Mouse (Mus musculus) skeletal muscle tissue, adult 2 months (tissue): ENCODE measurements at regions not wholly inside any gene's neighbourhood (a gene's known extent, or its start where the extent isn't known, plus 50 kb on each side); places are given as distances from the start of the nearest gene placed in this dataset.
"Not testable (repeated sequence)": the region's sequence is repeated elsewhere in the genome, so short reads cannot be mapped to it uniquely, and the experiment has no call there.

Experiments
- DNase-seq: peaks from one replicate; pipeline ENCODE4 v3.0.0-alpha.2; 2012; ENCODE audit warnings: low read depth, low spot score

DNA sequence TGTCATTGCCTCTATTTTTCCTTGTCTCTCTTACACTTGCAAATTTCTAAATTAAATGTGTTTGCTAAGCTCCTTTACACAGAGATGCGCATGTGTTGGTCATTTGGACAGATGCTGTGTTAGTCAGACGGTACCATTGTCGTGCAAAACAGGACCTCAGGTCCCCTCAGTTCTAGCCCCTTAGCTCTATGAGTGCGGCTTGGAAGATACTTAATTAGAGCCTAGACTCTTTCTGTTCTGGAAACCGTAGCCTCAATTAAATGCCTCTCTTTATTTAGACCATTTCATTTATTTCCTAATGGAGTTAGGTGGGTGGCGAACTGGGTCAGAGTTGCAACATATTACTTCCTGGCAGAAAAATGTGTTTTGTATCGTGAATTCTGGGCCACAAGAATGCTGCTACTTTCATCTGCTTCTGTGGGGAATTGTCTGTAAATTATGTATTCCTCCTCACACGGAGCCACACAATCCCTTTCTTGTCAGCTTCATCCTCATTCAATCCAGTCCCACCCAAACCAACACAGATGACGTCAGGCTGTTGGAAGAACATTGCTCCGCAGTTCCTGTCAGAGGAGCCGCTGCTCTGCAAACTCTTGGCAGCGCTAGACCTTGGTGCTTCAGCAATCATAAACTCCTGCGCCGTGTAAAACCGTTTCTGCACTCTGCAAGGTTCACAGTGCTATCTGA is 345.4 kb upstream of the Nova1 start:
- peak; percentile 82 for DNase-seq

DNA sequence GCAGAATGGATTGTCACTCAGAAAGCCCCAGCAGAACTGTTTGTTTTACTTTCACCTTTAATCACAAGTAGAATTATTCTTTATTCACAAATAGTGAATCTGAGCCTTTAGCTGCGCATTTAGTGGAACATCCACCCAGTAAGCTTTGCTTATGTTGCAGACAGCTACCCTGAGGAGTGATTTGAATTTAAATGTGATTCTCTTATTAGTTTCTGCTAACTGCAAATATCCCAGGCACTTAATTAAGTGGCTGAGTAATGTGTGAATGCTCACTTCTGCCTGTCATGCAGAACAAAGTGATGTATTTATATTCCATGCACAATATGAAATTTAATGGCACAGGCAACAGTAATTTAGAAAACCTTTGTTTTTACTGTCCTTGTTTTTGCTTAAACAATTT is 344.4 kb upstream of the Nova1 start:
- DNase-seq, result no peak

DNA sequence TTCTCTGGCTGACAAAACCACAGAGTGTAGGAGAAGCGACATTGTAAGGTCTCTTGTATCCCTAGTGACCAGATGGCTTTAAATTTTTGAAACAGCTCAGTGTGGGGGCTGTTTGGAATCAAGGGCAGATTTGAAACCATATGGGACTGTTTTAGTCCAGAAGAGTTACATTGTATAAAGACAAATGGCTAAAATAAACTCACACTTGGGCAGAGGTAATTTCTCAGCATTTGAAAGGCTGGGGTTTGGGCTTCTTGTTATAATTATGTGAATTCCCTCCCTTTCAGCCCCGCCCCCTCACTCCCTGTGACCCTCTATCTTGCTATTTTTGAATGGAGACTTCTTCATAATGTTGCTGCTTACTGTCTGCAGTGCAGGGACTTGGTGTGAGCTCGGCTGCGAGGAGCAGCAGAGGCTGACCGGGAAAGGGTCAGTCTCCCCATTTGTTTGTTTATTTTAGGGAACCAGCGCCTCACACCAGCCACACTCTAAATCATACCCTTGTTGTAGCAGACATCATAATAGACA is 344.0 kb upstream of the Nova1 start:
- DNase-seq, result no peak

DNA sequence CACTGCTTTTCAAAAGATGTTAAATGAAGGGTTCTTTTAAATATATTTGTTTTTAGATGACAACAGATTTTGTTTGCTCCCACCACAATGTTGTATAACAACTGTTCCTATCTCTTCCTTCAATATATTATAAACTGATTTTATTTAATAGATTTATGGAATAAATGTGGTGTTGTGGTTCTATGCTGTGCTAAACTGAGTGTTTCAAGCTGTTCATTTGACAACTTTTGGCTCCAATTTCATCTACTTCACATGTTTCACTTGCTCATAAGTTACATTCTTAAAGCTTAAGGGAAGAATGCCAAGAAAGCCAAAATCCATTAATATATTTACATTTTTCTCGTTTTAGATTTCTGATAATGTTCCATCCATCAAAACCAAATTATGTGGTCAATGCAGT is 341.9 kb upstream of the Nova1 start:
- no peak for DNase-seq

DNA sequence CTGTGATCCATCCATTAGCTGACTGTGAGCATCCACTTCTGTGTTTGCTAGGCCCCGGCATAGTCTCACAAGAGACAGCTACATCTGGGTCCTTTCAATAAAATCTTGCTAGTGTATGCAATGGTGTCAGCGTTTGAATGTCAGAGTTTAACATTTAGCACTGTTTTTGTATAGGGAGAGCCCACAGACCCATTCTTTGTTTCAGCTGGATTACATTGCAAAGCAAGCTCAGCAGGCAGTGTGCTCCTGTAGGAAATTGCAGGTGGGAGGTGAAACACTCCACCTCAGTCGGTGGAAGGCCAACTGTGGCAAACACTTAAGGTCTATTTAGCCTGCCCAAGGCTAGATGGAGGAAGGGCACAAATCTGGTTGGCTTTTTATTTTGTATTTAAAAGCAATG is 337.2 kb upstream of the Nova1 start:
- not testable (repeated sequence) for DNase-seq

DNA sequence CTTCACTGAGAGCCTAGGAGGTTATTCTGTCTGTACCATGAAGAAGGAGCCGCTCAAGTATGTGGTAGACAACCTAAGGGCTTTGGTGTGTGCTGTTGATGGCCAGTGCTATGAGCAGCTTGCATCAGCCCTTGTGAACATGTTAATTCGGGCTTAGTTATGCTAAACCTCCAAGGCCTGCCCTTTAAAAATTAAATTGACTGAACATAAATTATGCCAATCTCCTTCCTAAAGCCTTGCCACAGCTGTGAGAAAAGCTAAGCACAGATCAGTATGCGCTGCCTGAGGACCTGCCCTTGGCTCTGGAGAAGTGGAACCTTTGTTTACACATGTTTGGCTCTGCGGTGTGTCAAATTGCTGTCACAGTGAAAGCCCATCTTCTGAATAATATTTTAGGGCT is 321.9 kb upstream of the Nova1 start:
- no peak for DNase-seq

DNA sequence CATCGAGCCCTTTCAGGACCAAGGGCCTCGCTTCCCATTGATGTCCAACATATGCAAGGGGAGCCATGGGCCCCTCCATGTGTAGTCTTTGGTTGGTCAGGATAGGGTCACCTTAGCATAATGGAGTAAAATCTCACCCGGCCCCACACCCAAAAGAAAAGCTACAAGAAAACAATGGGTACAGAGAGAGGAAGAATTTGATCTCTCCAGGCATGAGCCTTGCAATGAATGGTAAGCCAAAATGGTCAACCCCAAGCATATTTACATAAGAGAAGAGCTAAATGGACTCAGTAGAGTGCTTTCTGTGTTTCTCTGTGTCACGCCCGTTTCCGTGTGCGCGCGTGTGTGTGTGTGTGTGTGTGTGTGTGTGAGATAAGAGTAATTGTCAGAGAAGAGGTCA is 311.1 kb upstream of the Nova1 start:
- DNase-seq, result no peak

DNA sequence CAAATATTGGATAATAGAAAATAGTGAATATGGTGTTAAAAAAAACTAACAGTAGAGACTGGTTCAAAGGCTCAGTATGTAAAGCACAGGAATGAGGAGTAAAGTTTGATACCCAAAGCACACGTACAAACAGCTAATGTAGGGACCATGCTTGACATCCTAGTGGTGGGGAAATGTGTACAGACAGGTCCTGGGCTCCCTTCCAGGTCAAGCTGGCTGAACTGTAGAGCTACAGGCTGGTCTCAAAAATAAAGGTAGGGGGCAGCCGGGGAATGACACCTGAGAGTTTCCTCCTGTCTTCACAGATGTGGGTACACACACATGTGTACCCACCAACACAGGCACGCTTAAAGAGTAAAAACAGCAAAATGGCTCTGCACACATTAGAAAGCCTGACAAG is 309.9 kb upstream of the Nova1 start:
- no peak for DNase-seq

DNA sequence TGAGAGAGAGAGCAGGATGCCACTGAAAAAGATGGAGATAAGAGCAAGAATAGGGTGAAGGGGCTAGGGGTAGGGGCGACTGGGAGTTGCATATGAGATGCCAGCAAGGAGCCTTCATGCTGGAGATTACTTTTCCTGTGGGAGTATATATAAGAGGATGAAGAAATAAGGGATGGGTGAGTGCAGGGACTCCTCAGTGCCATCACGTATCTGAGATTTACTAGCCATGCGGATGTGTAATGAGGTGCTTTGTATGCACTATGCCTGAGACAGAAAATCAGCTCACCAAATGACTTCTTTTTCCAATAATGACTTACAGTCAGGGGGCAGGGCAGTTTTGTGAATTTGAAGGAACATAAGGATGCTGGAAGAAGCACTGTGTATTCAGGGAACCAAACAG is 302.7 kb upstream of the Nova1 start:
- no peak for DNase-seq

DNA sequence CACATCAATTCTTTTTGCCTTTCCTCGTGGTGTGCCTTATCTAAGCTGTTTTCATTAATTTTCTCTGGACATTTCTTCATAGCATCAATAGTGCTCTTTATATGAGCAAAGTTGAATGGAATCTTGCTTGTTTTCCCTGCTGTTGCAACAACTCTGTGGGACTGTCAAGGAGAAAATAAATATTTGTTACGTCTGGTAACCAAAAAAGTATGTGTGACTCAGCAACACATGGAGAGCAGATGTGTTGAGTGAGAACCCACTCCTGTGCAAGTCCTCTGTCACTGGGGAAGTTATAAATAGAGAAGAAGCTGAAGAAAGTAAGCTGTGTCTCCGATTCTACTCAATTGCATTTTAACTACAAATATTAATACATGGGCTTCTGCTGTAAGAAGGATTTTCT is 298.8 kb upstream of the Nova1 start:
- peak; percentile 83 for DNase-seq

DNA sequence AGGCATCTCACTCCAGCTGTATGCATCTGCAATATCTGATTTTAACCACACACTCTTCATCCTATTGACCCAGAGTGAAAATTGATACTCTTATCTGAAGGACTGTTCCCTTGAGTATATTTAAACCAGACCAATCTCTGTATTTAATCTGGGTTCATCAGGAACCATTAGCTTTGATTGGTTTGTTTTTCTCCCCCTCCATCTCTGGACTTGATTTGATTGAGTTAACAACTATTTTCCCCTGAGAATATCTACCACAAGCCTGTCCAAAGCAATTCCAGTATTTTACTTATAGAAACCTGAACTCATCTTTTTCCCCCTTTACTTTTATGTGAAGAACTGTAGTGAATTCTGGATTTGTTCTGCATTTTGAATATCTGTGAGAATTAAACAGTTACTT is 270.5 kb upstream of the Nova1 start:
- no peak for DNase-seq

DNA sequence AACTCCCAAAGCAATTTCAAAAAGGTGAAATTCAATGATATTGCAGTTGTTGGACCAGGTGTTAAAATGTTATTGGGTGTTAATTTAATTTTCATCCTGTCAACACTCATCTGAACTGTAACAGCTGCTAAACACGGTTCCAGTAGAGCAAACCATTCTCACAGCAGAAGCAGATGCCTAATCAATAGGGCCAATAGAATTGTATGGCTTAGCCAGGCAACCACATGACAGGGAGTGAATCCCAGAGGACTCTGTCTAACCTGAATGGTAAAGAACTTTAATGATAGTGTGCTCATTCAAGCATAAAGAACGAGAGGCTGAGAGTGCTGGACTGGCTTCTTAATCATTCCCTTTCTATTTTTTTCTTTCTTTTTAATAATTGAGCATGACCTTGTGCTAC is 256.2 kb upstream of the Nova1 start:
- DNase-seq, result no peak

DNA sequence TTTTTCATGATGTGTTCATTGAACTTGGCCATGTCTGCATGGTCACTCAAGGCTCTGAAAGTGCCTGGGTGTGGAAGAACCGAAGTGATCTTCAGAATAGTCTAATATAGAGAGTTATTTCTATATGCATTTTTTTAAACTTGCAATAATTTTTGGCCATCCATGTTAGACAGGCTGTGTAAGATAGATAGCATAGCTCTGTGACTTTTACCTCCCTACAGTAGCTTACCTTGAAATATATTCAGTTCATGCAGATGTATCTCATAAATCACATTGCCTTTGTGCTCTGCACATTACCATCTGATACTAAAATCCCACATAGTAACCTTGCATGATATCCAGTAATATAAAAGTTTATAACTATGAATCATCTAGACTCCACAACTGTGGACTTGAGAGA is 233.7 kb upstream of the Nova1 start:
- no peak for DNase-seq

DNA sequence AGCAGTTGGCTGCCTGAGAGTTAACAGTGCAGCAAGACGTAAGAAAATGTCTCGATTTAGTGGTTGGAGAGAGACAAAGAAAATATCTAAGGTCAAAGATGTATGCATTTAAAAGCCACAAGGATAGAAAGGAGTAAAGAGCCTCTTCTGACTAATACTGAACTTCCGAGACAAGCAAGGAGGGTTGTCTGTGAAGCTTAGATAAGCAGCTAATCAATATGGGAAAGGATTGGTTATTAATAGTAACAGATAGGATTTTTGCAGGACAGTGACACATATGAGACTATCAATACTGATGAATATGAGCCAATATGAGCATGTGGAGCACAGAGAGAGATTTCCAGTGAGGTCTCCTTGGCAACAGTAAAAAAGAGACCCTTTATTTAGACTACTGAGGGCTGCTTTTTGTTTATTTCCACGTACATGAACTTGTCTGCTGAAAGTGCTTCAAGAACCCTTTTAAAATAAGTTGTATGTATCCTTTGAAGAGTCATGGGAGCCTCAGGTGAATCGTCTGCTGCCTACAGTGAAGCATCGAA is 202.2 kb upstream of the Nova1 start:
- no peak for DNase-seq

DNA sequence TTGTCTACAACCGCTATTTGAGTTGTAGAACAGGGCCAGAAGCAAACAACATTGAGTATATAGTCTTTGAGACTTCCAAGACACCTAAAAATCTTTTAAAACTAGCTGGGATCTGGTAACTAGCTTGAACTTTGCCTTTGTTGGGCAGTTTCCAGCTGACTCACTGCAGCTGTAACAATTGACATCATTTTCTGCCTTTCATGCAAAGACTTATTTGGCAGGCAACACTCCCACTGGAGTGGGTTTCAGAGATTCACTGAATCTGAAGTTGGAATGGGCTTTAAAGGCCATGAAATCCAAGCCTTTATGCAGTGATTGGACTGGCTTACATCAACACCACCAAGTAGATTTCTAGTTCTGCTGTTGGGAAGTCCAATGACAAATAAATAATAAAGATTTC is 173.6 kb upstream of the Nova1 start:
- peak; percentile 85 for DNase-seq

DNA sequence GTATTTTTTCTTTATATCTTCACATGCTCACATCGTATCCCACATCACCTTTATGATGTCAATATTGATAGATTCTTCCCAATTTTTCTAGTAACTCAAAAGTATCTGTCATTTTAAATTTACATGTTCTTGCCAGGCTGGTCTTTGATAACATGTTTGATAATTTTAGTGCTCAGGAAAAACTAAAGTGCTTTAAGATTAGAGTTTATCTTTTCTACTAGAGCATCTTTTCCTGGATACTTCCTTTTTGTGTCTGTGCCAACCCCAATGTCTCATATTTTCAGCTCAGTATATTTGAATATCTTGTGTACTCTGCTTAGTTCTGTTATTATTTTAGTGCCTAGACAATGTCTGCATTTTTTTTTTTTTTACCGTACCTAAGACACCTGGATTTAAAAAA is 170.2 kb upstream of the Nova1 start:
- DNase-seq, result no peak

DNA sequence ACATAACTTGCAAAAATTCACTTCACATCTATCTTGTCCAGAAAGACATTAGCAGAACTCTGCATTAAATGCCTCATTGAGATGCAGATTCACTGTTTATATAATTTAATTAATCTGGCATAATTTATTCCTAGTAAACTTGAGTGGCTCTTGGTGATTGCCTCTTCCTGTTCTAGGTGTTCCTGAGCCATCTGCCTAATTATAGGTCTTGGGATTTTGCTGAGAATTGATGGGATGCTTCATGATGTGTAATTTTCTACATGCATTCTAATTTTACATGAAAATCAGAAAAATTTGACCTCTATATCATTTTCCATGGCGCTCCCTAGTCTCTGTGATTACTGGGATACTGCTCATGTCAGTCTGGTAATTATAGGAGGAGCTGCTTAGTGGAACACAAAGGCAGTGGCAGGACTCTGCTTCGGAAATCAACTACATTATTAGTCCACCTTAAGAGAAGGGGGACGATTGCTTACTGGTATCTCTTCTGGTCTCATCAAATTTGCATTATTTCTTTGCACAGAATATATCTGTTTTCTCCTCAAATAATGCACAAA is 131.6 kb upstream of the Nova1 start:
- no peak for DNase-seq

DNA sequence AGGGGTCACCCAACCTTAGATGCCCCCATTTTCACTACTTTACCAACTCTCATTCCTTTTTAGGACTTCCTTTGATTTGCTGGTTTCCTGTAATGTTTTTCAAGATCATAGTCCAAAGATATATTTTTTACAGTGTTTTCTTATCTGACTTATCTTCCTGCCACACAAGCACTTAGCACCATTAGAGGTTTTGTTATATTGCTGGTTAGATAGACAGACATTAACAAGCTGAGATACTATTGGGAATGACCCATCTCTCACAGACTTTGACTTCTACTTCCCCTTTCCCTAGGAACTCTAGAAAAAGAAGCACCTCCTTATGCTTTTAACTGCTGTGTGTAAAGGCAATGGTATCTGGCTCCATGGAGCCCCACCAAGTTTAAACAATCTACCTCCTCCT is 127.0 kb upstream of the Nova1 start:
- no peak for DNase-seq

DNA sequence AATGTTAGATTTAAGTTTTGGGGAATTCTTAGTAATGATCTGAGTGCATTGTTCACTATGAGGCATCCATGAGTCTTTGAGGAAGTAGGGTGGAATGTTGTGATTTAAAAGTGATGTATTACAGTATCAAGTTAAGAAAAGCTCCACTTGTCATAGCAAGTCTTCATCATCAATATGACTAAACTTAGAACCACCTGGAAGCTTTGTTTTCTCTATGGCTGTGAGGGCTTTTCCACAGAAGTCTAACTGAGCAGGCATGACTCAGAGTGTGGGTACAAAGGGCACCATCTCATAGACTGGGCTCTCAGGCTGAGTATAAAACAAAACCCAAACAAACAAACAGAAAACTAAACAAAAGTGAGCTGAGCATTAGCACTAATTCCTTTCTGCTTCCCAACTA is 112.4 kb upstream of the Nova1 start:
- no peak for DNase-seq

DNA sequence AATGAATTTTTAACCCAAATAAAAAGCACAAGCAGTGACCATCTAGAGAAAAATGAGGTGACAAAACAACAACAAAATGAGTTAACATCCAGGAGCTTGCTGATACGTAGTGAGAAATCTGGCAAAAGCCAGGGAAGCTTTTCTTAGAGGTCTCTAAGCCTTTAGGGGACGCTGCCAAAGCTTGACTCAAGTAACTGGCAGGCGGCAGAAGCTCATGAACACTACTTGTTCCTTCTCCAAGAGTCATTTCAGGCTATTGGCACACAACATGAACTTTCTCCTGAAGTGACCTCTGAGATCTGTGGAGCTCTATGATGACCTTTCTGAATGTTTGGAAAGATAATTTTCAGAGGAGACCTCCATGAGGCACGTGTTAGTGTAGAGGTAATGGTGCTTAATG is 98.6 kb upstream of the Nova1 start:
- peak; percentile 92 for DNase-seq

DNA sequence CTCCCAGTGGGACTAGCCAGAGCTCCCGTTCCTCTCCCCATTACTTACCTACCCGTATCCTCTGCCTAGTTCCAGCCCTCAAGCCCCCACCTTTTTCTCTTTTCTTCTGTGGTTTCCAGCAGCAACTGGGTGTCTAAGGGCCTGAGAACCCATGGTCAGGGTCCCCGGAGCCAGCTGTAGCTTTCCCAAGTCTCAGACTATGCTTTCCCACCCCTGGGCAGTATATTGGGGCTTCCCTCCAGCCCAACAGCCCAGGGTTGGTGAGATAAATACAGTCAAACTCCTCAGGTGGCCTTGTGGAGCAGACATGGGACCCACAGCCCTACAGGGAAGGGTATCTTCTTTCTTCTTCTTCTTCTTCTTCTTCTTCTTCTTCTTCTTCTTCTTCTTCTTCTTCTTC is 59.4 kb upstream of the Nova1 start:
- DNase-seq, result no peak

DNA sequence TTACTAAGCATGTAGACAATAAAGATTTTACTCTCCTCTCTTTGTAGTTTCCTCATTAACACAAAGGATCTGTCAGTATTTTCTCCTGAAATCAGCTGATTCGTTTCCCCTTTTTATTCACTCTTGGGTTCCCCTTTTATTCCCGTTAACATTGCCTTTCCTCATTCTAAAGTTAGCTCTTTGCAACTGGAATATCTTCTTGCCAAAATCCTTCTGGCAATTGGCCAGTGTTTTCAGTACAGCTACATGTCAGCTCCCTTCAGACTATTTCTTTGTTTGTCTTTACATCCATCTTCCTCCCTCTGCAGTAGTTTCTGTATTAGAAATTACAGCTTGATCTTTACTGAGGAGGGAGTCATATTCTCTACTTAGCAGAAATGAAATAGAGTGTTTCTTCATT is 51.4 kb upstream of the Nova1 start:
- peak; percentile 45 for DNase-seq
